Mouse (Mus musculus): ENCODE results near the gene Cdk18.

Gene Cdk18

GRCm38 (mm10) chr1:132150171-132150570, 10.7 kb upstream of the Cdk18 start:
- no peak for DNase-seq (ENCODE audit: low read depth, low spot score)

- no peak for DNase-seq (ENCODE audit: low read depth, low spot score)
These were observed 9.9 kb upstream of the Cdk18 start for GRCm38 (mm10) chr1:132149410-132149809.

DNA sequence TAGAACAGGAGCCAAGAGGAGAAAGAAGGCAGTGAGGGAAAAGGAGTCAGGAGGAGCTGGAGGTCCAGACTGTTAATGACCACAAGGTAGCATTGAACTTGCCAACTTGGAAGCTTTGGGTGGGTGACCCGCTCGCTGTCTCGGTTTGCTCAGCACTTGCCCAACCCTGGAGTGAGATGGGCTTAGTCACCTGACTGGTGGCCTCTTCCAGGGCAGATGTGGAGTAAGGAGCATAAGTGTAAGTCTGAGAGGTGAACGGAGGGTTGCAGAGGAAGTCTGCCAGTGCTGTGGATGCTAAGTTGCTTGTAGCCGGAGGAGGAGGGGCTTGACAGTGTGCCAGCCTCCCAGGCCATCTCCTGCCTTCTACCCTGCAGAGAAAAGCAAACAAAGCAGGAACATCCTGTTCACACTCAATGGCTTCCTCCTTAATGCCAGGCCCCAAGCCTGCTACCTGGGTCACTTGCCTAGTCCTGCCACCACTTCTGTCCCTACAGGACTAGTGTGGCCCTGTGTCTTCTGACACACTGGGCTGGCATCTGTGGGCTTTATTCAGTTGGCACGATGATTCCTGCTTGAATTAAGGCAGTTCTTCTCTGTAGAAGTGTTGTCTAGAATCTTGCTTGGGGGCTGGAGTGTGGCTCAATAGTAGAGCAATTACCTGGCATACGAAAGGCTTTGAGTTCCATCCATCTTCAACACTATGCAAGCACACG, 6.6 kb upstream of the Cdk18 start:
- DNase-seq (ENCODE audit: low read depth, low spot score): no peak

GRCm38 (mm10) chr1:132144837-132145236, 5.4 kb upstream of the Cdk18 start:
- no peak for DNase-seq (ENCODE audit: low read depth, low spot score)

DNA sequence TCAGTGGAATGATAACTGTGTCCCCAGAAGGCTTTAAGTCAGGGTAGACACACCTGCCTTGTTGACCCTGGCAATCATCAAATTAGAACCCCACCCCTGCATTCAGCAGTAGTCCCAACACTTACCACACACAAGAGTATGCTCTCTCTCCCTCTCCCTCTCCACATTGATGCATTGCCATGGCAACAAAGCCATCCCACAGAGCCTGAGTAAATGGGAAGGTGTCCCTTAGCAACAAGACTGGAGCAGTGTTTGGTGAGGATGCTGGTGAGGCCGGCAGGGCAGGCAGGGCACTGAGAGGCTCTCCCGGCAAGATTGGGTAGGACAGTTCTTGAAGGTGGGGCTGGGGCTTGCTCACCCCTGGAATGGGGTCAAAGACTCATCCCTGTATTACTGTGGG, 4.7 kb upstream of the Cdk18 start:
- peak; percentile 52 for DNase-seq (ENCODE audit: low read depth, low spot score)

GRCm38 (mm10) chr1:132143730-132144129, 4.2 kb upstream of the Cdk18 start:
- DNase-seq (ENCODE audit: low read depth, low spot score): no peak

GRCm38 (mm10) chr1:132143079-132143478, 3.6 kb upstream of the Cdk18 start:
- no peak for DNase-seq (ENCODE audit: low read depth, low spot score)

DNA sequence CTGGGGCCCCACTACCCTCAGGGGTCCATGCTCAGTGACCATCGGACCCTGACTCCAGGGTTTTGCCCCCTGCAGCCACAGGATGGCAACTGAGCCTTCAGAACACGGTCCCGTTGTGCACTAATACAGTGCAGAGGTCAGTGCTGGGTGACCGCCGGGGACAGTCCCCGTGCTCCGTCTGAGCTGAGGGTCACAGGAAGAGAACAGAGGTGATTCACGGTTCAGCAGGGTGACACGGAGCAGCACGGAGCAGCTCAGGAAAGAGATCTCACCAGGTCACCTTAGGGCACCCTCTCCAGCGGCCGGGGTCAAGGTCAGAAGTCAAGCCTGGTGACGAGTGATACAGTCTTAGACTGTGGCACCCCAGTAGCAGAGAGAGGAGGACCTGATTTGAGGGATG, 2.3 kb upstream of the Cdk18 start:
- DNase-seq (ENCODE audit: low read depth, low spot score): no peak

DNA sequence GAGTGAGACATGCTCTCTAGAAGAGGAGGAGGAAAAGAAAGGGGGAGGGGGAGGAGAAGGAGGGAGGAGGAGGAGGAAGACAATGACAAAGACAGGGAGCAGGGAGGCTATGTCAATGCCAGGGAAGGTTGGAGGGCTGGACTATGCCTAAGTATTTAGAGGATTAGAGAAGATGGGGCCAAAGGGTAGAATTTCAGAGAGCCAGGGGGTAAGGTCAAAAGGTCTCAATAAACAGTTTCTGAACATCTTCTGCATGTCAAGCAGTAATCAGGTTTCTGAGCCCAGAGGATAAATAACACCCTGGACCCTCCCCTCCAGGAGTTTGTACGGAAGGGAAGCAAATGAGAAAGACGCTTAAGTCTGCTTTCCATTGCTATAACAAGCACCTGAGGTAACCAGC, 1.7 kb upstream of the Cdk18 start:
- no peak for DNase-seq (ENCODE audit: low read depth, low spot score)

DNA sequence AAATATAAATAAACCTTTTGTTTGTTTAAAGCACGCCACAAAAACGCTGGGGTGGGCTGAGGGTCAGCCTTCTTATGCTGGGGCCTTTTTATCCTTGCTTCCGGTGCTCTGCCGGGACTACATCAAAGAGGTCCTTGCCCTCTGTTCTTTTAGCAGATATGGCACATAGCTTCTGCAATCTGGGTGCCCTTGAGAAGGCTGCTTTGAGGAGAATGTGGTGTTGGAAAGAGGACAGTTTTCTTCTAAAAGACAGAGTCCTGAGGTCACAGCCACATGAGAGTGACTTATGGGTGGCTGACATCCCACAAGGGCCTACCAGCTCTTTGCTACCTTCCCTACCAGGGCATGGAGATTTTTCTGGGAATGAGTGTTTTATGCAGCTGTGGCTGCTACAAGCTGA, 1.1 kb upstream of the Cdk18 start:
- no peak for DNase-seq (ENCODE audit: low read depth, low spot score)

GRCm38 (mm10) chr1:132140171-132140570, 687 bp upstream of the Cdk18 start:
- DNase-seq (ENCODE audit: low read depth, low spot score): peak; percentile 90

- DNase-seq (ENCODE audit: low read depth, low spot score): no peak
These were observed 688 bp downstream of the Cdk18 start for GRCm38 (mm10) chr1:132138576-132139415.

DNA sequence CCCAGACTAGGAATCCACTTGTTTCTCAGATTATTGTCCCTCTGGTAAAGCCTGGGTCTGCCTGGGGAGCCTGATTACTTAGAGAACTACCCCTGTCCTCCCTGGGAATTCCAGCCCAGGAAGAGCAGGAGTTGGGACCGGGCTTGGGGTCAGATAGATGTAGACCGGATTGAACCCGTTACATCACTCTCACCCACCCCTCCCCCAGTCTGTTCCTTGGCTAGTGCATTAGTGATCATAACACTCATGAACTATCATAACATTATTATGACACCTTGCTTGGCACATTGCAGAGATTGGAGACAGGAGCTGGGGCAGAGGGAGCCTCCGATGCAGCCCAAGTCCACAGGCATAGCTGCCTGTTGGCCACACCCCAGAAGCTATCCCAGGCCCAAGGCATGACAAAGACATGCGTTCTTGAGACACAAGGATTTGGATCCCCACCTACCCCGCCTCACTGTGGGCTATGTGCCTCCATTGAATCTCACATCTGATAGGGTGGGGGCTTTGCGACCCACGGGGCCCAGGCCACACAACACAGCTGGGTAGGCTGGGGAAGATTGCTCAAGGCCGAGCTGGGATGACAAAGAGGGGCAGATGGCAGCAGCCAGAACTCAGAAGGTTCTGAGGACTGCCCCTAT, 1.4 kb downstream of the Cdk18 start:
- peak; percentile 75 for DNase-seq (ENCODE audit: low read depth, low spot score)

DNA sequence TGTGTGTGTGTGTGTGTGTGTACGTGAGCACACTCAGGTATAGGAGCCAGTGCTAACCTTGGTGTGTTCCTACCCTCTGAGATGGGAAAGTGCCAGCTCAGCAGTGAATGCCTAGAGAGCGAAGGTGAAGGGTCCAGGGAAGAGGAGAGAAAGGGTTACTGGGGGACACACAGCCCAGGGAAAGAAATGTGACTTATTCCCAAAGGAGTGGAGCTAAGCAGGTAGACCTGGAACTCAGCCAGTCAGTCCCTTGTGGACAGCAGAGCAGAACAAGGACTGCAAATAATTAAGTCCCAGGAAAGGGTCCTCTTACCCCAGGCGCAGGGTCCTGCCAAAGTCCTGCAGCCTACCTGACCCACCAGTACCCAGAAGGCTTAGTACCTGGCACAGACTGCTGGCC, 2.6 kb downstream of the Cdk18 start:
- no peak for DNase-seq (ENCODE audit: low read depth, low spot score)

GRCm38 (mm10) chr1:132135631-132136030, 3.9 kb downstream of the Cdk18 start:
- no peak for DNase-seq (ENCODE audit: low read depth, low spot score)

DNA sequence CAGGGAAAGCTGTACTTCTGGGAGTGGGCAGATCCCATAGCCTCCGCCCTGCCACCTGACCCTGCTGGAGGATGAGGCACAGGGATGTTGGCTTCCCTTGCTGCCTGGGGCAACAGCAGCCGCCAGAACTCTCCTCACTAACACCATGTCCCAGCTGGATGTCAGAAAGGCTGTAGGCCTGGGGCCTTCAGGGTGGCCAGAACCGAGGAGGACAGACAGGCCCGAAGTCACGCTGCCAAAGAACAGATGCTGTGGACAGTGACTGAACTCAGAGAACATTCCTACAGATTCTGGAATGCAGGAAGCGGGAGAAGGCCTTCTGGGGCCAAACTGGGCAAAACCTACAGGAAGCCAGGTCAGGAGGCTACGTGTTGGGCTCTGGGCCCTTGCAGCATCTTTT, 11.2 kb downstream of the Cdk18 start:
- no peak for DNase-seq (ENCODE audit: low read depth, low spot score)

GRCm38 (mm10) chr1:132125803-132126405, 13.6 kb downstream of the Cdk18 start:
- no peak for DNase-seq (ENCODE audit: low read depth, low spot score)

- DNase-seq (ENCODE audit: low read depth, low spot score): no peak
These were observed 14.2 kb downstream of the Cdk18 start for GRCm38 (mm10) chr1:132125249-132125648.

- no peak for DNase-seq (ENCODE audit: low read depth, low spot score)
These were observed 16.0 kb downstream of the Cdk18 start for GRCm38 (mm10) chr1:132123420-132124014.

- DNase-seq (ENCODE audit: low read depth, low spot score): no peak
These were observed 17.6 kb downstream of the Cdk18 start for GRCm38 (mm10) chr1:132121895-132122294.

- peak; percentile 83 for DNase-seq (ENCODE audit: low read depth, low spot score)
These were observed 18.2 kb downstream of the Cdk18 start for GRCm38 (mm10) chr1:132121236-132121635.

DNA sequence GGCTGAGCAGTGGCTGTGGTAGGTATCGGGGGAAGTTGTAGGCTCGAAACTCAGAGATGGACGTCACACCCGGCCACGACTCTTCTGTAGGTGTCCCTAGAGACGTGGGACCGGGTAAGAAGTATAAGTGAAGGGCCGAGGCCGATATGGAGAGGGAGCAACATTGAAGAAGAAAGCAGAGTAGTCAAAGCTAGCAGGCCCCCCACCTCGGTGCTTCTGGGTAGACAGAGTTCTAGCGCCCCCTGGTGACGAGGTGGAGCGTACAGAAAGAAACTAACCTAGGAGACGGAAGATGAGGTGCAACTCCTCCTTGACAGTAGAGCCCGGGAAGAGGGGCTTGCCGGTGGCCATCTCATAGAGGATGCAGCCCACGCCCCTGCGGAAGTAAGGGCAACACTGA, 22.9 kb downstream of the Cdk18 start:
- DNase-seq (ENCODE audit: low read depth, low spot score): peak; percentile 82
